Mouse (Mus musculus): ENCODE measurements around the gene Lrrc36.

The Lrrc36 gene

GRCm38 (mm10) chr8:105413391-105413790, at the start of gene Lrrc36, which contains the start of gene Kctd19:
Gene Lrrc36, plus strand, starts transcription at chr8:105413571.
Gene Kctd19, minus strand, starts transcription at chr8:105413502.
- CTCF ChIA-PET: no interaction called here

- CTCF ChIA-PET: interaction anchor here (0.6 kb wide), 2 partner anchors 30 to 1036 kb away, joined by 3 to 5 read pairs; no protein-coding TSS in a partner anchor
Observed at GRCm38 (mm10) chr8:105367107-105367506, 46.3 kb upstream of the Lrrc36 start.

GRCm38 (mm10) chr8:105372473-105372872, 40.9 kb upstream of the Lrrc36 start:
- CTCF ChIA-PET: no interaction called here

- CTCF ChIA-PET: no interaction called here
Observed at GRCm38 (mm10) chr8:105373032-105373431, 40.3 kb upstream of the Lrrc36 start, which contains the start of gene Plekhg4. Gene Plekhg4, plus strand, starts transcription at chr8:105373274.

- CTCF ChIA-PET: no interaction called here
Observed at GRCm38 (mm10) chr8:105374513-105374966, 38.8 kb upstream of the Lrrc36 start.

GRCm38 (mm10) chr8:105378673-105379072, 34.7 kb upstream of the Lrrc36 start:
- CTCF ChIA-PET: no interaction called here

GRCm38 (mm10) chr8:105380308-105380707, 33.1 kb upstream of the Lrrc36 start:
- CTCF ChIA-PET: no interaction called here

- CTCF ChIA-PET: no interaction called here
Observed at GRCm38 (mm10) chr8:105384070-105384469, 29.3 kb upstream of the Lrrc36 start.

- CTCF ChIA-PET: no interaction called here
Observed at GRCm38 (mm10) chr8:105387151-105387550, 26.2 kb upstream of the Lrrc36 start.

- CTCF ChIA-PET: no interaction called here
Observed at GRCm38 (mm10) chr8:105389096-105389495, 24.3 kb upstream of the Lrrc36 start.

GRCm38 (mm10) chr8:105393089-105393787, 20.1 kb upstream of the Lrrc36 start:
- CTCF ChIA-PET: no interaction called here

GRCm38 (mm10) chr8:105393915-105394314, 19.5 kb upstream of the Lrrc36 start:
- CTCF ChIA-PET: no interaction called here

GRCm38 (mm10) chr8:105397747-105398146, 15.6 kb upstream of the Lrrc36 start:
- CTCF ChIA-PET: interaction anchor here (0.6 to 0.7 kb wide), 2 partner anchors 237 to 1931 kb away, joined by 4 read pairs; no protein-coding TSS in a partner anchor

GRCm38 (mm10) chr8:105400016-105400415, 13.4 kb upstream of the Lrrc36 start:
- CTCF ChIA-PET: no interaction called here

GRCm38 (mm10) chr8:105403467-105403866, 9.9 kb upstream of the Lrrc36 start:
- CTCF ChIA-PET: no interaction called here

GRCm38 (mm10) chr8:105404496-105404895, 8.9 kb upstream of the Lrrc36 start:
- CTCF ChIA-PET: interaction anchor here (0.8 kb wide), 1 partner anchor 162 kb away, joined by 4 read pairs; no protein-coding TSS in a partner anchor

- CTCF ChIA-PET: no interaction called here
Observed at GRCm38 (mm10) chr8:105406416-105406815, 7.0 kb upstream of the Lrrc36 start.

GRCm38 (mm10) chr8:105408331-105408730, 5.0 kb upstream of the Lrrc36 start:
- CTCF ChIA-PET: no interaction called here

GRCm38 (mm10) chr8:105409947-105410346, 3.4 kb upstream of the Lrrc36 start:
- CTCF ChIA-PET: no interaction called here

GRCm38 (mm10) chr8:105418992-105419391, 5.6 kb downstream of the Lrrc36 start:
- CTCF ChIA-PET: no interaction called here

GRCm38 (mm10) chr8:105419800-105420199, 6.4 kb downstream of the Lrrc36 start:
- CTCF ChIA-PET: no interaction called here

GRCm38 (mm10) chr8:105422006-105422405, 8.6 kb downstream of the Lrrc36 start:
- CTCF ChIA-PET: no interaction called here

GRCm38 (mm10) chr8:105426878-105427277, 13.5 kb downstream of the Lrrc36 start:
- CTCF ChIA-PET: no interaction called here
